In genomic region chr11:68693447-68694040, GRCm38 (mm10) we compare ENCODE assay signal across 9 mouse cellular contexts. TPM values are rescaled to one million over a fixed set of nuclear protein-coding genes. Genes with fewer than 3 reads are reported as not detected.
DNase-seq lines count a peak whose midpoint lies in the region; ATAC-seq and TF ChIP-seq lines count a peak whose summit lies in the region.
"Had no signal": no experiment of that assay in that cellular context is flagged by ENCODE, and none has a peak within 500 bp of the region (broad histone marks: within the 10 kb centered on the region; RNA-seq: fewer than 3 reads in every experiment).

No protein-coding gene starts in this region.

- TF ChIP-seq CTCF in kidney, adult 2 months (conservative IDR thresholded peaks at IDR 0.05; ENCODE audit: insufficient read depth, insufficient read length, low read depth, low read length): no peak
- TF ChIP-seq CTCF in lung, adult 2 months (IDR thresholded peaks at IDR 0.05; ENCODE audit: insufficient read depth, low read length): no peak

- peak overlapping the region; percentile 69 for H3K4me3 ChIP-seq in lung, embryonic 15.5 days
- peak overlapping the region; percentile 77 for H3K4me3 ChIP-seq in forebrain, embryonic 12.5 days (replicated peaks)
- H3K4me3 ChIP-seq in liver, embryonic 11.5 days (ENCODE audit: low read depth, low read length): peak overlapping the region; percentile 87
- H3K4me3 ChIP-seq in stomach, embryonic 15.5 days (replicated peaks): peak overlapping the region; percentile 73
- H3K4me3 ChIP-seq in kidney, adult 2 months (ENCODE audit: insufficient read depth, low read depth, low read length): no peak overlapping the region
- no peak overlapping the region for H3K4me3 ChIP-seq in lung, adult 2 months (replicated peaks; ENCODE audit: extremely low read depth, low read depth, low read length)

- TF ChIP-seq POLR2A in kidney, adult 2 months (IDR thresholded peaks at IDR 0.05; ENCODE audit: low read depth, low read length): no peak
- TF ChIP-seq POLR2A in lung, adult 2 months (IDR thresholded peaks at IDR 0.05; ENCODE audit: borderline replicate concordance, extremely low read depth, low read depth, low read length): no peak

- H3K4me2 ChIP-seq in lung, embryonic 15.5 days: peak overlapping the region; percentile 80
- H3K4me2 ChIP-seq in forebrain, embryonic 12.5 days: peak overlapping the region; percentile 78
- peak overlapping the region; percentile 99 for H3K4me2 ChIP-seq in liver, embryonic 11.5 days
- H3K4me2 ChIP-seq in stomach, embryonic 15.5 days: peak overlapping the region; percentile 88

- no peak overlapping the region for H3K27ac ChIP-seq in lung, embryonic 15.5 days
- H3K27ac ChIP-seq in forebrain, embryonic 12.5 days: peak overlapping the region; percentile 96; the same call in 1 of the 2 replicates
- H3K27ac ChIP-seq in liver, embryonic 11.5 days (ENCODE audit: low read depth, low read length): peak overlapping the region; percentile 91
- peak overlapping the region; percentile 98 for H3K27ac ChIP-seq in stomach, embryonic 15.5 days
- no peak overlapping the region for H3K27ac ChIP-seq in kidney, adult 2 months (ENCODE audit: insufficient read depth, low read depth, low read length)
- H3K27ac ChIP-seq: macrophage had no signal

- no peaks in the 10 kb centered on the region for H3K36me3 ChIP-seq in lung, embryonic 15.5 days
- peaks cover 9% of the 10 kb centered on the region; the same call in 1 of the 2 replicates for H3K36me3 ChIP-seq in forebrain, embryonic 12.5 days (replicated peaks)
- no peaks in the 10 kb centered on the region for H3K36me3 ChIP-seq in liver, embryonic 11.5 days (ENCODE audit: control insufficient read depth, insufficient read depth, low read length)
- H3K36me3 ChIP-seq in stomach, embryonic 15.5 days: 0 out of 2 replicates have a peak, but pooled peaks cover 3% of the 10 kb centered on the region
- H3K36me3 ChIP-seq in kidney, adult 2 months (ENCODE audit: control insufficient read depth, insufficient read depth, low read length): no peaks in the 10 kb centered on the region

- H3K9ac ChIP-seq in lung, embryonic 15.5 days: peak overlapping the region; percentile 88
- peak overlapping the region; percentile 97 for H3K9ac ChIP-seq in forebrain, embryonic 12.5 days
- H3K9ac ChIP-seq in liver, embryonic 11.5 days (ENCODE audit: low read depth, low read length): peak overlapping the region; percentile 89
- no peak overlapping the region for H3K9ac ChIP-seq in stomach, embryonic 15.5 days

- 6% methylated on average over 10 of the region's 10 CpGs for WGBS in lung, embryonic 15.5 days
- WGBS in forebrain, embryonic 12.5 days: 12% methylated on average over 10 of the region's 10 CpGs
- 23% methylated on average over 10 of the region's 10 CpGs for WGBS in liver, embryonic 11.5 days
- WGBS in stomach, embryonic 15.5 days: 15% methylated on average over 10 of the region's 10 CpGs
- WGBS in kidney, adult 2 months: 60% methylated on average over 10 of the region's 10 CpGs
- 48% methylated on average over 10 of the region's 10 CpGs for WGBS in lung, adult 2 months

- H3K9me3 ChIP-seq in lung, embryonic 15.5 days: no peaks in the 10 kb centered on the region
- H3K9me3 ChIP-seq in forebrain, embryonic 12.5 days: no peaks in the 10 kb centered on the region
- H3K9me3 ChIP-seq in liver, embryonic 11.5 days (ENCODE audit: control insufficient read depth, low read length): no peaks in the 10 kb centered on the region
- no peaks in the 10 kb centered on the region for H3K9me3 ChIP-seq in stomach, embryonic 15.5 days

- ATAC-seq in lung, embryonic 15.5 days (ENCODE audit: borderline replicate concordance, extremely low read depth, low FRiP score, low TSS enrichment): no peak
- ATAC-seq in forebrain, embryonic 12.5 days (ENCODE audit: low FRiP score): no peak
- ATAC-seq in liver, embryonic 11.5 days (replicated peaks; ENCODE audit: low FRiP score): no peak
- no peak for ATAC-seq in stomach, embryonic 15.5 days (ENCODE audit: insufficient read depth, low FRiP score, low read depth)

- H3K27me3 ChIP-seq in lung, embryonic 15.5 days: no peaks in the 10 kb centered on the region
- no peaks in the 10 kb centered on the region for H3K27me3 ChIP-seq in forebrain, embryonic 12.5 days
- no peaks in the 10 kb centered on the region for H3K27me3 ChIP-seq in liver, embryonic 11.5 days (replicated peaks; ENCODE audit: control insufficient read depth, insufficient read depth, low read length)
- H3K27me3 ChIP-seq in stomach, embryonic 15.5 days (replicated peaks): no peaks in the 10 kb centered on the region
- no peaks in the 10 kb centered on the region for H3K27me3 ChIP-seq in kidney, adult 2 months (replicated peaks; ENCODE audit: control insufficient read depth, insufficient read depth, low read length)

- DNase-seq in lung, postnatal 14 days: no peak
- DNase-seq in liver, embryonic 11.5 days (ENCODE audit: low spot score): no peak
- no peak for DNase-seq in urinary bladder, postnatal 25 days (ENCODE audit: low spot score)
- no peak for DNase-seq in kidney, adult 2 months
- no peak for DNase-seq in lung, adult 2 months

- H3K4me1 ChIP-seq in lung, embryonic 15.5 days: peaks cover 21% of the 10 kb centered on the region
- peaks cover 18% of the 10 kb centered on the region for H3K4me1 ChIP-seq in forebrain, embryonic 12.5 days
- H3K4me1 ChIP-seq in liver, embryonic 11.5 days (replicated peaks; ENCODE audit: control insufficient read depth, insufficient read depth, low read length): peaks cover 22% of the 10 kb centered on the region
- 0 out of 2 replicates have a peak, but pooled peaks cover 3% of the 10 kb centered on the region for H3K4me1 ChIP-seq in stomach, embryonic 15.5 days
- 0 out of 2 replicates have a peak, but pooled peaks cover 6% of the 10 kb centered on the region for H3K4me1 ChIP-seq in kidney, adult 2 months (ENCODE audit: control insufficient read depth, insufficient read depth, low read length)
- no peaks in the 10 kb centered on the region; the same call in 1 of the 2 replicates for H3K4me1 ChIP-seq in lung, adult 2 months (ENCODE audit: control insufficient read depth, insufficient read depth, low read length)

RNA-seq across cellular contexts. Expression of gene Myh10, which starts 2.2 kb away (rescaled TPM):
- 130 and 136 TPM in 2 replicates for polyA plus RNA-seq in lung, embryonic 15.5 days (2015; fragmentation: Nextera tagmentation; extraction: Ambion mirVana)
- polyA plus RNA-seq in forebrain, embryonic 12.5 days (2016; fragmentation: Nextera tagmentation; extraction: Ambion mirVana): 174 and 185 TPM in 2 replicates
- polyA plus RNA-seq in liver, embryonic 11.5 days (2014; fragmentation: Nextera tagmentation; extraction: Ambion mirVana): 70.3 and 76.5 TPM in 2 replicates
- 86.6 and 88.4 TPM in 2 replicates for polyA plus RNA-seq in stomach, embryonic 15.5 days (2015; fragmentation: Nextera tagmentation; extraction: Ambion mirVana)
- 32.4 and 33.7 TPM in 2 replicates for polyA plus RNA-seq in kidney, adult 2 months (2012; rRNA removed)
- 103 and 123 TPM in 2 replicates for polyA plus RNA-seq in lung, adult 2 months (2012; rRNA removed)

Comparison
In these comparisons a context has a peak if more than half of its experiments do, and no peak if none do; other contexts are left out.
1. H3K4me3 ChIP-seq: peak in lung, embryonic 15.5 days (single experiment), forebrain, embryonic 12.5 days (single experiment), liver, embryonic 11.5 days (single experiment) and stomach, embryonic 15.5 days (single experiment); none in kidney, adult 2 months (single experiment) and lung, adult 2 months (single experiment).
2. H3K27ac ChIP-seq: peak in forebrain, embryonic 12.5 days (single experiment), liver, embryonic 11.5 days (single experiment) and stomach, embryonic 15.5 days (single experiment); none in lung, embryonic 15.5 days (single experiment) and kidney, adult 2 months (single experiment).
3. Peak in every context shown above with its lines, with median percentiles within 50 percentile points of each other: H3K4me2 ChIP-seq.